Mouse (Mus musculus) hindbrain, embryonic 16.5 days (tissue): Measurements from ENCODE around the gene Atp7b. TPM values are rescaled to one million over a fixed set of nuclear protein-coding genes. Genes with fewer than 3 reads are reported as not detected.

Source experiments
- ATAC-seq: fragments of 200-750 bp; cut with Nextera tagmentation; 2 replicates; pipeline ENCODE4 v1.8.0; 2017; ENCODE audit warnings: moderate TSS enrichment, moderate library complexity
- H3K27ac ChIP-seq: fragments of 300-500 bp; sonication (generic); 2 replicates; pipeline ENCODE4 v1.5.1; 2014; ENCODE audit warnings: low read depth, mild to moderate bottlenecking, control low read depth, low read length, moderate library complexity
- H3K27me3 ChIP-seq: fragments of 300-500 bp; sonication (generic); replicated peaks from 2 replicates; pipeline ENCODE4 v1.6.1; 2014; ENCODE audit warnings: low read length; ENCODE audit not compliant: control insufficient read depth, insufficient read depth
- H3K36me3 ChIP-seq: fragments of 300-500 bp; sonication (generic); 2 replicates; pipeline ENCODE4 v1.6.1; 2014; ENCODE audit warnings: mild to moderate bottlenecking, low read length, moderate library complexity, mixed read lengths; ENCODE audit not compliant: control insufficient read depth, insufficient read depth
- H3K4me1 ChIP-seq: fragments of 300-500 bp; sonication (generic); 2 replicates; pipeline ENCODE4 v1.6.1; 2014; ENCODE audit warnings: low read depth, low read length; ENCODE audit not compliant: control insufficient read depth, insufficient read depth
- H3K4me2 ChIP-seq: fragments of 300-500 bp; sonication (generic); 2 replicates; pipeline ENCODE4 v1.6.1; 2014; ENCODE audit warnings: mild to moderate bottlenecking, low read length, control low read depth, moderate library complexity
- H3K4me3 ChIP-seq: fragments of 300-500 bp; sonication (generic); 2 replicates; pipeline ENCODE4 v1.5.1; 2014; ENCODE audit warnings: mild to moderate bottlenecking, low read length, control low read depth, moderate library complexity
- H3K9ac ChIP-seq: fragments of 300-500 bp; sonication (generic); 2 replicates; pipeline ENCODE4 v1.6.1; 2014; ENCODE audit warnings: low read depth, mild to moderate bottlenecking, control low read depth, low read length, moderate library complexity
- H3K9me3 ChIP-seq: fragments of 300-500 bp; sonication (generic); 2 replicates; pipeline ENCODE4 v1.6.1; 2014; ENCODE audit warnings: mild to moderate bottlenecking, low read length, moderate library complexity; ENCODE audit not compliant: control insufficient read depth
- WGBS: fragments of 180-500 bp; shearing (Covaris S2); extraction: QIAGEN DNeasy Blood & Tissue Kit; methylation state at CpG from one replicate; pipeline ENCODE4 v1.1.7; 2014; 5-methylcytosine and 5-hydroxymethylcytosine counted together
- polyA plus RNA-seq: library from polyadenylated mRNA; unstranded; fragments of >200 nt; fragmentation: Nextera tagmentation; extraction: Ambion mirVana; gene quantifications from 2 replicates; pipeline ENCODE4 v1.2.1, GENCODE M21; 2015

The Atp7b gene
- polyA plus RNA-seq, 1 experiment from 2014 or later, result 1.8 TPM

DNA sequence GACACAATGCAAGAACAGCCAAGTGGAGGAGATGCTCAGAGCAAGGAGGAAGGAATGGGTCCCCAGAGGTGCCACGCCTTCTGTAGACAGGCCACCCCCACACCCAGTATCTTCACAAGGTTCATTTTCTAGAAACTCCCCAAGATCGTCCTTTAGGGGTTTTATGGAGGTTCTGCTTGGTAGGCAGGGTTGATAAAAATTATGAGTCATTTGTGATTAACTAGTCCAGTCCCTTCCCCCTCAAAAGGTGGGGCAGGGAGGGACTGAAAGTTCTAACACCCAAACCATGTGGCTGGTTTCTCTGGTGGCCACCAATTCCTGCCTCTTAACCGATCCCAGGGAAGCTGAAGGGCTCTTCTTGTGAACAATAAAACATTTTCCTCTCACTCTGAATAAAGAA, 3.3 kb downstream of the Atp7b start:
- ATAC-seq, result no peak

DNA sequence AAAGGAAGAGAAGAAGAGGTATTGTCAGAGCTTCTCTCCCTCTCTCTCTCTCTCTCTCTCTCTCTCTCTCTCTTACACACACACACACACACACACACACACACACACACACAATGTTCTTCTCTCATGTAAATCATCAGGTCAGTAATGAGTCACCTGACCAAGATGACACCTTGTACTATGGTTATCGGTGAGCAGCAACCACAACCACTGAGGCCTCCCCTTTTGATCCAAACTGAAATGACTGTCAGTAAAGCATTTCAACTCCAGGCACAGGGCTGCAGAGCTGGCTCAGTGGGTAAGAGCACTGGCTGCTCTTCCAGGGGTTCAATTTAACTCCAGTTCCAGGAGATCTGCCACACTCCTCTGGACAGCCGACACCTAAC, 4.6 kb downstream of the Atp7b start:
- Histone ChIP-seq H3K4me3 (no peak overlapping the region), H3K27ac (no peak overlapping the region), H3K27me3 (no peaks in the 10 kb centered on the region), H3K4me1 (peaks cover 3% of the 10 kb centered on the region), H3K9me3 (no peaks in the 10 kb centered on the region), H3K36me3 (no peaks in the 10 kb centered on the region), H3K9ac (no peak overlapping the region), H3K4me2 (no peak overlapping the region)
- 94% methylated on average over 2 of the region's 2 CpGs for WGBS
- no peak for ATAC-seq

More for the DNA sequence above, 3.3 kb downstream of the Atp7b start:
- Histone ChIP-seq H3K27me3 (no peaks in the 10 kb centered on the region), H3K4me3 (no peak overlapping the region), H3K27ac (no peak overlapping the region), H3K9me3 (no peaks in the 10 kb centered on the region), H3K4me2 (no peak overlapping the region), H3K36me3 (no peaks in the 10 kb centered on the region), H3K4me1 (peaks cover 7% of the 10 kb centered on the region), H3K9ac (no peak overlapping the region)
- 86% methylated on average over 3 of the region's 3 CpGs for WGBS

GRCm38 (mm10) chr8:22054674-22055491, 5.2 kb downstream of the Atp7b start:
- Histone ChIP-seq H3K4me1 (peaks cover 3% of the 10 kb centered on the region), H3K9ac (no peak overlapping the region), H3K4me2 (no peak overlapping the region), H3K9me3 (no peaks in the 10 kb centered on the region), H3K27me3 (no peaks in the 10 kb centered on the region), H3K27ac (no peak overlapping the region), H3K36me3 (no peaks in the 10 kb centered on the region), H3K4me3 (no peak overlapping the region)
- WGBS, result 91% methylated on average over 12 of the region's 12 CpGs
- no peak for ATAC-seq

DNA sequence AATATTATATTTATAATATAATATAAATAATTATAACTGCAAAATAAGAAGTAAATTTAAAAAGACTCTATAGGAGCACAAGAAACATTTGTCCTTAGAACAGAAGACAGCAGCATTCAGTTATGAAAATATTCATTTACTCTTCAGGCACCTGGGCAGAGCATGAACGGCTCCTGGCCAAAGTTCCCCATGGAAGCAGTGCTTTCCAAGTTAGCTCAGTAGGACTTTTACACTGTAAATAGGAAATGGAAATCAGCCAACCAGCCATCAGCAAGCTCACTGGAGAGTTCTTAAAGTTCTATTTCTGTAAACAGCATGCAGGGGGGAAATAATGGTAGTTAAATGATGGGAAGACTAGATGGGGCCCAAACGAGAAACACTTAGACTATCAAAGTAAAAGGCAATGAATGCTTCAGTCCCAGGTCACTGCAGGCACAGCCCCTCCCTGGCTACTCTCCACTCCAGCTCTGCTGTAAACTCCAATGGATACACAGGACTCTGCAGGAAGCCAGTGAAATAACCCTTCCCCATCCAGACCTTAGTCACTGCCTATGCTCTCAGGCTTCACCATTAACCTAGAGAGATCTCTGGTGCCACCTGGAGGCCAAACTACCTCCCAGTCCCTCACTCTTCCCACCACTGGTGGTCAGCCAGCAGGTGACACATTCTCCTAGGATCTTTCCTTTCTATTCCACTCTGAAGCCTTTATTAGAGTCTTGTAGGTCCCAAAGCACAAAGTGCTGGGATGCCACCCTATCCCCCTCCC, 12.2 kb downstream of the Atp7b start:
- ATAC-seq, result peak; percentile 90
- WGBS, result 61% methylated on average over 2 of the region's 2 CpGs

GRCm38 (mm10) chr8:22043706-22044105, 16.4 kb downstream of the Atp7b start:
- ATAC-seq, result no peak
- 52% methylated on average over 12 of the region's 12 CpGs for WGBS
- H3K27me3 ChIP-seq, result no peaks in the 10 kb centered on the region
- no peaks in the 10 kb centered on the region for H3K9me3 ChIP-seq
- H3K4me3 ChIP-seq, result no peak overlapping the region
- no peak overlapping the region for H3K4me2 ChIP-seq
- peaks cover 5% of the 10 kb centered on the region; the same call in 1 of the 2 replicates for H3K4me1 ChIP-seq
- H3K27ac ChIP-seq, result no peak overlapping the region
- no peak overlapping the region for H3K9ac ChIP-seq
- H3K36me3 ChIP-seq, result no peaks in the 10 kb centered on the region

More for the DNA sequence above, 12.2 kb downstream of the Atp7b start:
- no peak overlapping the region for H3K4me3 ChIP-seq
- H3K4me1 ChIP-seq, result no peaks in the 10 kb centered on the region; the same call in 1 of the 2 replicates
- no peaks in the 10 kb centered on the region for H3K9me3 ChIP-seq
- no peaks in the 10 kb centered on the region for H3K36me3 ChIP-seq
- H3K4me2 ChIP-seq, result no peak overlapping the region
- no peaks in the 10 kb centered on the region for H3K27me3 ChIP-seq
- H3K9ac ChIP-seq, result no peak overlapping the region
- H3K27ac ChIP-seq, result no peak overlapping the region

DNA sequence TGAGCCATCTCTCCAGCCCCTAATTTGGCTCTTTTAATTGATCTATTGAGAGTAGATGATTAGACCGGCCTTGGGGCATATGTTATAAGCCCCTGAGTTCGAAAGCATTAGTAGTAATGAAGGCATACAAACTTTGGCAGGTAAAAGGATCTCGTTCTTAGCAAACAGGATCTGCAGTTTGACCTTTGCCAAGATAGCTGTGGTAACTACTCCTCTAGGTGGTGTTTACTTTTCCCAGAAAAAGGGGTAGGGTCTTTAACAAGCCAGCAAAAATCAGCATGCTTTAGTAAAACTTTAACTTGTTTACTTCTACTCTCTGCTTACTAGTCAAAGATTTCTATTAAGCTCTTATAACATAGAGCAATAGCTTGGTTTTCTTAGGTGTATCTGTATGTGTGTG, 17.6 kb downstream of the Atp7b start:
- ATAC-seq, result no peak
- no peak overlapping the region for H3K4me2 ChIP-seq
- 93% methylated on average over 3 of the region's 3 CpGs for WGBS

DNA sequence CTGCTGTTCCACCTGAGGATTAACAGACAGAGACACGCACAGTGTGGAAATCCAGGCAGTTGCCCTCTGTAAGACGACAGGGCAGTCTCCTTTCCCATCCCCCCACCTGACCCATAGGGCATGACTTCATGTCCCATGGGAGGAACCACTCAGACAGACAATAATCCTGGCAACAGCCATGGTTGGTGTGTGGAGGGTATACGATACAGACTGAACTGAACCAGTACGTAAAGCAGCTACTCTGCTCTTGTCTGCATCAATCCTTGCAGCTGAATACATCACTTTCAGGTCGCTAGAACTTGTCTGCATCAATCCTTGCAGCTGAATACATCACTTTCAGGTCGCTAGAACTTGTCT, 20.0 kb downstream of the Atp7b start:
- ATAC-seq, result peak; percentile 46
- Histone ChIP-seq H3K9me3 (no peaks in the 10 kb centered on the region), H3K4me3 (no peak overlapping the region), H3K9ac (no peak overlapping the region), H3K4me1 (0 out of 2 replicates have a peak, but pooled peaks cover 5% of the 10 kb centered on the region), H3K27ac (no peak overlapping the region), H3K36me3 (no peaks in the 10 kb centered on the region), H3K27me3 (no peaks in the 10 kb centered on the region), H3K4me2 (no peak overlapping the region)
- WGBS, result 24% methylated on average over 6 of the region's 6 CpGs

More for the DNA sequence above, 17.6 kb downstream of the Atp7b start:
- H3K4me1 ChIP-seq, result 0 out of 2 replicates have a peak, but pooled peaks cover 5% of the 10 kb centered on the region
- H3K9ac ChIP-seq, result no peak overlapping the region
- no peaks in the 10 kb centered on the region for H3K36me3 ChIP-seq
- H3K9me3 ChIP-seq, result no peaks in the 10 kb centered on the region
- H3K4me3 ChIP-seq, result no peak overlapping the region
- H3K27me3 ChIP-seq, result no peaks in the 10 kb centered on the region
- no peak overlapping the region for H3K27ac ChIP-seq

GRCm38 (mm10) chr8:22039468-22040152, 20.5 kb downstream of the Atp7b start:
- peak overlapping the region; percentile 36; the same call in 1 of the 2 replicates for H3K27ac ChIP-seq
- peak; percentile 78 for ATAC-seq
- no peaks in the 10 kb centered on the region for H3K9me3 ChIP-seq
- H3K4me1 ChIP-seq, result 0 out of 2 replicates have a peak, but pooled peaks cover 5% of the 10 kb centered on the region
- H3K9ac ChIP-seq, result peak overlapping the region; percentile 32; the same call in 1 of the 2 replicates
- H3K4me3 ChIP-seq, result no peak overlapping the region
- H3K27me3 ChIP-seq, result no peaks in the 10 kb centered on the region
- WGBS, result 13% methylated on average over 15 of the region's 15 CpGs
- peak overlapping the region; percentile 20 for H3K4me2 ChIP-seq
- H3K36me3 ChIP-seq, result no peaks in the 10 kb centered on the region

DNA sequence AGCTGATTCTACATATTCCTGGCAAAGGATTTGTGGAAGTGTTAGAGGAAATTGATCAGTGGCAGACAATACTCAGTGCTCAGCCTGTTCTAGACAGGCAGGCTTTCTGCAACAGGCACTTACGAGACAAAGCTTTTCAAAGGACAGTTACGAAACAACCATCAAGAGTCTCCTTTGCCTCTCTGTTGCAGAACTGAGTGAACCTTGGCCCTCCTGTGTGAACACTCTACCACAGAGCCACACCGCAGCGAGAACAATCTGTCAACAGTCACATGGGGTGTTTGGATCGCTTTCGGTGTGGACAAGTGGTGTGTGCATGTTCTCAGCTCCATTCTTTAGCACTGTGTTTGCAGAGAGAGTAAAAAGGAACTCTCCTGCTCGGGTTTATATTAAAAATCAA, 23.1 kb downstream of the Atp7b start:
- Histone ChIP-seq H3K4me1 (0 out of 2 replicates have a peak, but pooled peaks cover 5% of the 10 kb centered on the region), H3K27me3 (no peaks in the 10 kb centered on the region), H3K4me2 (no peak overlapping the region), H3K27ac (no peak overlapping the region), H3K9ac (no peak overlapping the region), H3K4me3 (no peak overlapping the region), H3K9me3 (no peaks in the 10 kb centered on the region), H3K36me3 (no peaks in the 10 kb centered on the region)
- WGBS, result 76% methylated on average over 7 of the region's 7 CpGs
- ATAC-seq, result no peak
